Mouse (Mus musculus) hindbrain, embryonic 15.5 days (tissue): ENCODE data around the gene Anapc11. TPM values are rescaled to one million over a fixed set of nuclear protein-coding genes. Genes with fewer than 3 reads are reported as not detected.
"Not testable (repeated sequence)": the region's sequence is repeated elsewhere in the genome, so short reads cannot be mapped to it uniquely, and the experiment has no call there.

Source experiments
- ATAC-seq: fragments of 200-750 bp; cut with Nextera tagmentation; 2 replicates; pipeline ENCODE4 v1.8.0; 2017; ENCODE audit warnings: low read depth, moderate number of reproducible peaks, moderate TSS enrichment; ENCODE audit not compliant: low FRiP score
- H3K27ac ChIP-seq: fragments of 300-500 bp; sonication (generic); replicated peaks from 2 replicates; pipeline ENCODE4 v1.5.1; 2015; ENCODE audit warnings: mild to moderate bottlenecking, inconsistent platforms
- H3K27me3 ChIP-seq: fragments of 300-500 bp; sonication (generic); 2 replicates; pipeline ENCODE4 v1.6.1; 2015; ENCODE audit warnings: control low read depth, inconsistent platforms
- H3K36me3 ChIP-seq: fragments of 300-500 bp; sonication (generic); 2 replicates; pipeline ENCODE4 v1.6.1; 2015; ENCODE audit warnings: control low read depth, inconsistent platforms
- H3K4me1 ChIP-seq: fragments of 300-500 bp; sonication (generic); replicated peaks from 2 replicates; pipeline ENCODE4 v1.6.1; 2015; ENCODE audit warnings: control low read depth, inconsistent platforms
- H3K4me2 ChIP-seq: fragments of 300-500 bp; sonication (generic); 2 replicates; pipeline ENCODE4 v1.6.1; 2015; ENCODE audit warnings: moderate library complexity, mild to moderate bottlenecking, inconsistent platforms
- H3K4me3 ChIP-seq: fragments of 300-500 bp; sonication (generic); 2 replicates; pipeline ENCODE4 v1.5.1; 2015; ENCODE audit warnings: mild to moderate bottlenecking, inconsistent platforms
- H3K9ac ChIP-seq: fragments of 300-500 bp; sonication (generic); 2 replicates; pipeline ENCODE4 v1.6.1; 2015; ENCODE audit warnings: inconsistent platforms
- H3K9me3 ChIP-seq: fragments of 300-500 bp; sonication (generic); 2 replicates; pipeline ENCODE4 v1.6.1; 2016; ENCODE audit warnings: control low read depth, inconsistent platforms
- WGBS: fragments of 180-500 bp; shearing (Covaris S2); methylation state at CpG from one replicate; pipeline ENCODE4 v1.1.7; 2015; 5-methylcytosine and 5-hydroxymethylcytosine counted together
- polyA plus RNA-seq: library from polyadenylated mRNA; unstranded; fragments of >200 nt; fragmentation: Nextera tagmentation; extraction: Ambion mirVana; gene quantifications from 2 replicates; pipeline ENCODE4 v1.2.1, GENCODE M21; 2015

The Anapc11 gene
- 200 and 215 TPM in 2 replicates for polyA plus RNA-seq

GRCm38 (mm10) chr11:120598283-120598989 is at the start of gene Anapc11, which contains the start of gene Alyref:
Gene Anapc11 (plus strand): TSS chr11:120598421.
Gene Alyref (minus strand): TSS chr11:120598365.
- peaks cover 51% of the 10 kb centered on the region for H3K36me3 ChIP-seq
- WGBS = under 1% methylated on average over 78 of the region's 88 CpGs
- peak; percentile 98 for ATAC-seq

GRCm38 (mm10) chr11:120548786-120549167 is 49.4 kb upstream of the Anapc11 start:
- WGBS = 29% methylated on average over 7 of the region's 7 CpGs
- no peaks in the 10 kb centered on the region for H3K9me3 ChIP-seq
- peak overlapping the region; percentile 97 for H3K4me3 ChIP-seq
- H3K4me2 ChIP-seq = peak overlapping the region; percentile 82
- peak overlapping the region; percentile 85 for H3K27ac ChIP-seq
- ATAC-seq = no peak
- H3K36me3 ChIP-seq = peaks cover 14% of the 10 kb centered on the region
- peak overlapping the region; percentile 97 for H3K9ac ChIP-seq
- H3K27me3 ChIP-seq = no peaks in the 10 kb centered on the region
- H3K4me1 ChIP-seq = peaks cover 26% of the 10 kb centered on the region

More at GRCm38 (mm10) chr11:120598283-120598989, at the start of gene Anapc11, which contains the start of gene Alyref:
- H3K27me3 ChIP-seq = no peaks in the 10 kb centered on the region
- peak within 1 kb of the TSS; percentile 97 for H3K4me2 ChIP-seq
- H3K9me3 ChIP-seq = no peaks in the 10 kb centered on the region
- peak within 1 kb of the TSS; percentile 82 for H3K27ac ChIP-seq
- peak within 1 kb of the TSS; percentile 86 for H3K4me3 ChIP-seq
- peak within 1 kb of the TSS; percentile 79 for H3K9ac ChIP-seq
- peaks cover 23% of the 10 kb centered on the region for H3K4me1 ChIP-seq

GRCm38 (mm10) chr11:120549168-120549945 is 48.9 kb upstream of the Anapc11 start, which contains the start of gene Mcrip1:
Gene Mcrip1 (minus strand): TSS chr11:120549727.
- Histone ChIP-seq H3K4me2 (peak within 1 kb of the TSS; percentile 82), H3K4me3 (peak within 1 kb of the TSS; percentile 97), H3K36me3 (peaks cover 8% of the 10 kb centered on the region), H3K4me1 (peaks cover 26% of the 10 kb centered on the region), H3K9ac (peak within 1 kb of the TSS; percentile 97), H3K9me3 (no peaks in the 10 kb centered on the region), H3K27ac (peak within 1 kb of the TSS; percentile 85), H3K27me3 (no peaks in the 10 kb centered on the region)
- 1% methylated on average over 65 of the region's 87 CpGs for WGBS
- ATAC-seq = peak; percentile 91

- 76% methylated on average over 11 of the region's 11 CpGs for WGBS
- ATAC-seq = peak; percentile 38; the same call in 1 of the 2 replicates
These were observed 48.0 kb upstream of the Anapc11 start for GRCm38 (mm10) chr11:120549986-120550809.

GRCm38 (mm10) chr11:120550810-120551440 is 47.3 kb upstream of the Anapc11 start, which contains the start of gene Ppp1r27:
Gene Ppp1r27 (minus strand): TSS chr11:120551132.
- Histone ChIP-seq H3K4me2 (peak within 1 kb of the TSS; percentile 82), H3K4me3 (peak within 1 kb of the TSS; percentile 97), H3K27me3 (no peaks in the 10 kb centered on the region)

More at GRCm38 (mm10) chr11:120549986-120550809, 48.0 kb upstream of the Anapc11 start:
- peak overlapping the region; percentile 97 for H3K9ac ChIP-seq
- no peaks in the 10 kb centered on the region for H3K27me3 ChIP-seq
- H3K27ac ChIP-seq = peak overlapping the region; percentile 85
- peaks cover 26% of the 10 kb centered on the region for H3K4me1 ChIP-seq
- H3K4me2 ChIP-seq = peak overlapping the region; percentile 82
- H3K4me3 ChIP-seq = peak overlapping the region; percentile 97
- no peaks in the 10 kb centered on the region for H3K9me3 ChIP-seq
- 0 out of 2 replicates have a peak, but pooled peaks cover under 1% of the 10 kb centered on the region for H3K36me3 ChIP-seq

GRCm38 (mm10) chr11:120552736-120553135 is 45.5 kb upstream of the Anapc11 start:
- 73% methylated on average over 5 of the region's 5 CpGs for WGBS
- Histone ChIP-seq H3K27me3 (no peaks in the 10 kb centered on the region), H3K9me3 (no peaks in the 10 kb centered on the region), H3K36me3 (no peaks in the 10 kb centered on the region), H3K27ac (no peak overlapping the region), H3K9ac (no peak overlapping the region), H3K4me3 (no peak overlapping the region), H3K4me2 (no peak overlapping the region), H3K4me1 (peaks cover 23% of the 10 kb centered on the region)
- no peak for ATAC-seq

More at GRCm38 (mm10) chr11:120550810-120551440, 47.3 kb upstream of the Anapc11 start, which contains the start of gene Ppp1r27:
- ATAC-seq = no peak
- no peaks in the 10 kb centered on the region for H3K9me3 ChIP-seq
- H3K4me1 ChIP-seq = peaks cover 26% of the 10 kb centered on the region
- H3K36me3 ChIP-seq = no peaks in the 10 kb centered on the region
- H3K9ac ChIP-seq = peak within 1 kb of the TSS; percentile 97
- peak within 1 kb of the TSS; percentile 85 for H3K27ac ChIP-seq
- WGBS = 94% methylated on average over 28 of the region's 28 CpGs

GRCm38 (mm10) chr11:120554834-120555233 is 43.4 kb upstream of the Anapc11 start:
- Histone ChIP-seq H3K36me3 (peaks cover 11% of the 10 kb centered on the region), H3K9me3 (no peaks in the 10 kb centered on the region), H3K27me3 (no peaks in the 10 kb centered on the region), H3K27ac (no peak overlapping the region), H3K4me2 (no peak overlapping the region), H3K9ac (no peak overlapping the region), H3K4me3 (no peak overlapping the region), H3K4me1 (peaks cover 10% of the 10 kb centered on the region)
- WGBS = 85% methylated on average over 7 of the region's 7 CpGs
- ATAC-seq = no peak

- Histone ChIP-seq H3K9ac (no peak overlapping the region), H3K4me1 (peaks cover 5% of the 10 kb centered on the region), H3K27me3 (no peaks in the 10 kb centered on the region), H3K9me3 (no peaks in the 10 kb centered on the region), H3K27ac (no peak overlapping the region), H3K4me2 (no peak overlapping the region), H3K4me3 (no peak overlapping the region), H3K36me3 (peaks cover 15% of the 10 kb centered on the region)
- WGBS = 80% methylated on average over 2 of the region's 2 CpGs
- ATAC-seq = no peak
These were observed 43.0 kb upstream of the Anapc11 start for GRCm38 (mm10) chr11:120555260-120555659.

GRCm38 (mm10) chr11:120558843-120559242 is 39.4 kb upstream of the Anapc11 start:
- not testable (repeated sequence) for ATAC-seq, H3K4me2 ChIP-seq, H3K4me1 ChIP-seq, H3K9ac ChIP-seq, H3K9me3 ChIP-seq, H3K27me3 ChIP-seq, H3K4me3 ChIP-seq, H3K27ac ChIP-seq
- WGBS = 87% methylated on average over 6 of the region's 6 CpGs
- peaks cover 51% of the 10 kb centered on the region for H3K36me3 ChIP-seq

- no peaks in the 10 kb centered on the region for H3K9me3 ChIP-seq
- no peak overlapping the region for H3K4me3 ChIP-seq
- no peak overlapping the region for H3K4me2 ChIP-seq
- H3K27me3 ChIP-seq = no peaks in the 10 kb centered on the region
- no peak overlapping the region for H3K9ac ChIP-seq
- 94% methylated on average over 13 of the region's 13 CpGs for WGBS
- H3K27ac ChIP-seq = no peak overlapping the region
- ATAC-seq = no peak
- H3K4me1 ChIP-seq = no peaks in the 10 kb centered on the region
- peaks cover 72% of the 10 kb centered on the region for H3K36me3 ChIP-seq
These were observed 37.1 kb upstream of the Anapc11 start for GRCm38 (mm10) chr11:120560952-120561728.
